Mouse (Mus musculus) megakaryocyte, embryonic 14.5 days (primary cell): ENCODE data around the gene Zc2hc1c.

Experiments used
- FLI1 ChIP-seq: IDR thresholded peaks from 2 replicates; pipeline ENCODE4 v1.6.1; 2012; ENCODE audit warnings: low read length, inconsistent platforms, mixed read lengths
- GATA1 ChIP-seq: IDR thresholded peaks from 3 replicates; pipeline ENCODE4 v1.6.1; 2012; ENCODE audit warnings: mixed read lengths, low read length, inconsistent platforms, borderline replicate concordance

GRCm38 (mm10) chr12:85263190-85263589 is 25.2 kb upstream of the Zc2hc1c start:
- TF ChIP-seq GATA1, result no peak
- no peak for TF ChIP-seq FLI1
